Mouse (Mus musculus): ENCODE measurements around the gene Cacna1c.

The Cacna1c gene

DNA sequence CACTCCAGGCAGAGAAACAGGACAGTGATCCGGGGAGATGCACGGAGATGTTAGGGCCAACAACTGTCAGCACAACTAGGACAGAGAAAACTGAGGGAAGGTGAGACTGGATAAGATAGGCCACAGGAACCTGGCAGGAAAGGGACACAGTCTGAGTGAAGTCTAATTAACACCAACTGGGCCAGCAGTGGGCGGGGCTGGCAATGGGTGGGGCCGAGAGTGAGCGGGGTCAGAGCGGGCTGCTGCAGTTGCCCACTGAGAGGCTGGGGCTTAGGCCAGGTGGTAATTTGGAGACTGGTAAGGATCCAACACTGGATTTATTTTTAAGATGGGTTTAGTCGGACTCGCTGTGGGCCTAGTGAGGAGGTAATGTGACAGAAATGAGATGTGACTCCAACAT is 418.8 kb downstream of the Cacna1c start:
- no peak for DNase-seq

DNA sequence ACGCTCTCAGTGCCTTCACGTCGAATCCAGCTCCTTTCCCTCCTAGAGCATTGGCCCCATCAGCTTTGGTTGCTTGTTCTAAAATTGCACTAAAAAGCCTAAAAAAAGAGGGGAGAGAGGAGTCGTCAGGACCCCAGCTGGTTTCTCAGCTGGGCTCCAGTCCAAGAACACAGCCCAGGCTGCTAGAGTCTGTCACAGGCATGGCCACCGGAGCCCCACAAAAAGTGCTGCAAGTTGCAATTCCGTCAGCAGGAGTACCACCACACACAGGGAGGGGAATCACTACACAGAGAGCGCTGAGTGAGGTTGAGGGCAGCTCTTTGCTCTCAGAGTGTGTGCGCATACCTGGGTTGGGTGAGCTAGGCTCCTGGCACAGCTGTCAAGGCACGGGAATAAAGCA is 419.8 kb downstream of the Cacna1c start:
- no peak for DNase-seq

DNA sequence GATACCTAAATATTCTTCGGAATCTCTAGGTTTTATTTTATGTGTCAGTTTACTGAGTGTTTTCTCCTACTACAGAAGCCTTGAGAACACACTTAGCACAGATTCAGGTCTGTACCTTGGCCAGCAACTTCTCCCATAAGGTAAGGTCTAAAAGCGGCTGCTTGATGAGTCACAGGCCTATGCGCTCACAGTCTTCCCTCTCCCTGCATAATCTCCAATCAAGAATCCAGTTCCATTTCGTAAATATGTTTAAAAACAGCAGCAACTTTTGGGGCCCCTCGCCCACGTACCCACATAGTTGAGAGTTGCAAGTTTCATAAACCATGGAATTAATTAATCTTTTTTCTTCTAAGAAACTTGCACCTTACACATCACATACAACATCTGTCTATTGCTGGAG is 423.6 kb downstream of the Cacna1c start:
- DNase-seq, result no peak

DNA sequence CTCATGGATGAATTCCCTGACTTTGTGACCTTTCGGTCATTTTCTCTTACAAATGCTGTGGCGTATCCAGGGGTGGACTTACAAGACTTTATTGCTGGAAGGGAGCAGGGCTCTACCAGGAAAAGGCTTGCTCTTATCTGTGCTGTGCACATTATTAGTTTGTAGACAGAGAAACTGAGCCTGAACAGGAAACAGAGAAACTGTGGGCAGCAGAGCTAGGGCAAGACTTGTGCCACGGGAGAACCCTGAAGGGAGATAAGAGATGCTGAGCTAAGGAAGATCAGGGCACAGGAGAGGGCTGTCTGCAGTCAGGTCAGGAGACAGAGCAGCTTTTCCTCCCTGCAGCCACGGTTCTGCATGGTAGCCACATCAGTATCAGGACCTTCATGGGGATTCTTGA is 425.1 kb downstream of the Cacna1c start:
- no peak for DNase-seq

DNA sequence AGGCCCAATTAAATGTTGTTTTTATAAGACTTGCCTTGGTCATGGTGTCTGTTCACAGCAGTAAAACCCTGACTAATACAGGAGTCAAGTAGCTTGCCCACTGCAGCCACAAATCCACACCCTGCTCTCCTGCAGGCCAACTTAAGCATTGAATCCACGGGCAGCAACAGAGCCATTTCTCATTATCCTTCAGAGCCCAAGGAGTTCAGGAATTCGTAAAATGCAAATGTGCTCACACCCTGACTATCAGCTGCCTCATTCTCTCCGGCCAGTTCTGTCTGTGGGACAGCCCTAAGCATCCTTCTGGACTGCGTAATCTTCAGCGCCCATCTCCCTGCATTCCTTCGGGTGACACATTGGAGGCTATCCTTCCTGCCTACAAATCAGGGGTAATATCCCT is 425.8 kb downstream of the Cacna1c start:
- no peak for DNase-seq

GRCm38 (mm10) chr6:118769792-118770191 is 426.4 kb downstream of the Cacna1c start:
- no peak for DNase-seq

GRCm38 (mm10) chr6:118767698-118768097 is 428.5 kb downstream of the Cacna1c start:
- DNase-seq, result no peak

GRCm38 (mm10) chr6:118765261-118765660 is 431.0 kb downstream of the Cacna1c start:
- no peak for DNase-seq

DNA sequence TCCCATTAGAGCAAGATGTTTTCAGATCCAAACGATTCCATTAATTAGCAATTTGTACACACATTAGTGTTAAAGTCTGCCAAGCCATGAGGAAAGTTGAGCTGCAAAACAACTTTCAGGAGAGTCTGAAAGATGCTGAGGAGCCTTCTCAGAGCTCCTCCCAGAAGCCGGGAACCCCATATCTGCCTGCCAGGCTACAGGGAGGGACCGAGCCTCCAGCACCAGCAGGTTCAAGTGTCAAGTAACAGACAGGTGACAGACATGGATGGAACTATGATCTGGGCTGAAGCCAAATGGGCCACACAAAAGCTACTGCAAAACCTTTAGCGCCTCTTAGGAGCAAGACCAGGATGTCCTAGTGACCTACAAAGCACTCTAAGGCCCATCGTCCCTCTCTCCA is 437.2 kb downstream of the Cacna1c start:
- DNase-seq, result no peak

- DNase-seq, result no peak
Measured at GRCm38 (mm10) chr6:118758290-118758907, 437.8 kb downstream of the Cacna1c start.

- no peak for DNase-seq
Measured at GRCm38 (mm10) chr6:118757533-118758289, 438.5 kb downstream of the Cacna1c start.

DNA sequence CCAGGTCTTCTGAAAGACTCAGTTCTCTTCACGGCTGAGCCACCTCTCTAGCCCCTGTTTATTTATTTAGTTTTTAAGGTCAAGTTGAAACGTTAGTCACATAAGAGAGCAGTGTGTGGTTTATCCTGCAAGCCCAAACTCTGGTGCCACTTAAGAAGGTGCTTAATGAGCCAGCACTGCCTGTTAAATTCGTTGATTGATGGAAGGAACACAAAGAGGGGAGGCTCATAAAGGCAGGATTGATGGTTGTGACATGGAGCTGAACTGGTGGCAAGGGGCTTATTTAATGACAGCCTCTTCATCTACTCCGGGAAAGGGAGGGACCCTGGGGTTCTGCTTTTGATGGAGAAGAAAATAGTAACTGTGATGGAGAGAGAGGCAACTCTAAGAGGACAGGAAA is 439.7 kb downstream of the Cacna1c start:
- DNase-seq, result no peak

GRCm38 (mm10) chr6:118755768-118756167 is 440.4 kb downstream of the Cacna1c start:
- DNase-seq, result no peak

DNA sequence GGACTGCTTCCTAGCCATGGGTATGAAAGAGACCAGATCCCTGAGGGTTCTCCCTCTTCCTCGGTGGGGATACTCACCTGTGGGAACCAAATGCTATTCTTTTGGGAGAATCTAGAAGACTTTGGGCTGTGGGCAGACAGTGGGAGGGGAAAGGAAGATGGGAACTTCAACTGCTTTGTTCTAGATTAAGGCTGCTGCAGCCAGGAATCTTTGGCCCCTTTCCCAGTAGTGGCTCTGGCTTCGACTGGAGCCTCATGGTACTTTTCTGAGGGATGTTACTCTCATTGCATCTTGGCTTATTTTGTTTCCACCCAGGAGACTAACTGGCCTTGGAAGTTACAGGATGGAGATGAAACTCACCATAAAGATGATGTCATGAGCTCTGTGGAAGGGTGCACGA is 441.8 kb downstream of the Cacna1c start:
- DNase-seq, result no peak

GRCm38 (mm10) chr6:118753787-118754186 is 442.4 kb downstream of the Cacna1c start:
- no peak for DNase-seq

DNA sequence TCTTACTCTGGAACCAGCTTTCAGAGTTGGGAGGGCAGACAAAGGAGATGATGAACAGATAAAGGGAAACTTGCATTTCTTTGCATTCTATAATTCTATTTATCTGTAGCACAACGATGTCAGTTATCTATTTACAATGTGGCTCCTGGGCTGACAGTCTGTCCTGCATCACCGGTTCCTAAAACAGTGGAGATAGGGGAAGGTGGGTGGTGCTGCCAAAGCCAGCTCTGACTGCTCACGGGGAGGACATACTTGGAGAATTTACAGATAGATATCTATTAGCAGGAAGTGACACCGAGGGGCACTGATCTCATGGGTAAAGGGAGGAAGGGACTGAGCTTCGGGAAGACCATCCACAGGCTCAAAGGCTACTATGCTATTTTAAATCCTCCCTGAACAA is 443.2 kb downstream of the Cacna1c start:
- no peak for DNase-seq

DNA sequence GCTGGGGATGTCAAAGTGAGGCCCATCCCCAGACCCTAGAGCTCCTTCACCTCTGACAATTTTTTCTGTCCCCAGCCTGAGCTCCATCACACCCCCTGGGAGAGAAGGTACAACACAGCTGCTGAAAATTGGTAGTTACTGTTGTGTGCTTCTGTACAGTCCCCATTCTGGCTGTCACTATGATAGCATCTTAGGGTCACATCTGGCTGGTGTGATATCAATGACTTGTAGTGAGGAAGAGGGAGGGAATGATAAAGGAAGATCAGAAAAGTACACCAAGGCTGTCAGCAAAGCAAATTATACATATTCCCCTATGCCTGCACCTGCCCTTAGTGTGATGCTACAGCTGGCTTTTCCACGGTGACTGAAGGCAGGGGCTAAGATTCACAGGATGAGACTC is 446.9 kb downstream of the Cacna1c start:
- DNase-seq, result no peak

GRCm38 (mm10) chr6:118742701-118743100 is 453.5 kb downstream of the Cacna1c start:
- DNase-seq, result no peak

GRCm38 (mm10) chr6:118741841-118742240 is 454.4 kb downstream of the Cacna1c start:
- no peak for DNase-seq

GRCm38 (mm10) chr6:118739961-118740599 is 456.1 kb downstream of the Cacna1c start:
- no peak for DNase-seq

- no peak for DNase-seq
Measured at GRCm38 (mm10) chr6:118739344-118739743, 456.9 kb downstream of the Cacna1c start.

- no peak for DNase-seq
Measured at GRCm38 (mm10) chr6:118738656-118739055, 457.6 kb downstream of the Cacna1c start.

GRCm38 (mm10) chr6:118737078-118737477 is 459.1 kb downstream of the Cacna1c start:
- no peak for DNase-seq

DNA sequence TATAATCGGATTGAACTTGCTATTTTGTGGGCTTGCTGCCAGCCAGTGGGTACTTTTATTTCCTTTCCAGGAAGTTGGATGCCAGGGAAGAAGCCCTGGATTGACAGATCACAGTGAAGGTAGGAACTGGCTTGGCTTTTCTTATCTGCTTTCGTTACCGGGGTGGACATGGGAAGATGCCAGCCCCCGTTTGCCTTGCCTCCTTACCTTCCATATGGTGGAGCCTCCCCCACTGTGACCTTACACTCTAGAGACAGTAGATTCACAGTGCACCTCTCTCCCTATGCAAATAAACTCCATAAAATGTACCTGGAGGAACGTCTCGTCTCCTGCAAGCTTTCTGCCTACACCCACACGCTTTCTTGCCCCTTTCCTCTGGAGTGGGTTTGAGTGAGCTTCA is 459.7 kb downstream of the Cacna1c start:
- no peak for DNase-seq
